Comparison of ENCODE assay signal across 7 mouse cellular contexts in the genomic region with DNA sequence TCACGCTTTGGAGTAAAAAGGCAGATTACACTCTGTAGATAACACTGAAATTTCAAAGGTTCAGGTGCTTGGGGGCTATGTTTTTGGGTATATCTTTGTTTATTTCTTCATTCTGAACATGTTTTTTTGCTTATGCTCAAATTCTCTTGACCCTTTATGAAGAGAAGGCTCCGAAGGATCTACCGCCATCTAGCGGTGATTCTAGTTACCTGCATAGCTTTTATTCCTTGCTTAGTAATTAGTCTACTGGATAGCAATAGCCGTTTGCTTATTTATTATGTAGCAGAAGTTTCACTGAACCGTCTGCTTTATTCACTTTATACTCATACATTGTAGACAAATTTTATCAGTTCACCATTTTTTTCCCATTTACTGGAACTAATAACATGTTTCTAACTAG.
DNase-seq lines count a peak whose midpoint lies in the region; ATAC-seq and TF ChIP-seq lines count a peak whose summit lies in the region.

No protein-coding gene starts in this region.

- no peak overlapping the region for H3K4me2 ChIP-seq in embryonic facial prominence, embryonic 11.5 days (ENCODE audit: low read depth, low read length)
- no peak overlapping the region for H3K4me2 ChIP-seq in hindbrain, postnatal 0 days (ENCODE audit: low read depth, low read length)
- H3K4me2 ChIP-seq in neural tube, embryonic 14.5 days (ENCODE audit: low read depth, low read length): no peak overlapping the region

- no peaks in the 10 kb centered on the region for H3K36me3 ChIP-seq in embryonic facial prominence, embryonic 11.5 days (replicated peaks; ENCODE audit: control insufficient read depth, insufficient read depth, low read depth, low read length)
- no peaks in the 10 kb centered on the region for H3K36me3 ChIP-seq in hindbrain, postnatal 0 days (ENCODE audit: insufficient read depth, low read length)
- no peaks in the 10 kb centered on the region for H3K36me3 ChIP-seq in limb, embryonic 10.5 days
- H3K36me3 ChIP-seq in neural tube, embryonic 14.5 days (ENCODE audit: control insufficient read depth, insufficient read depth, low read length): no peaks in the 10 kb centered on the region

- H3K9me3 ChIP-seq in embryonic facial prominence, embryonic 11.5 days (replicated peaks; ENCODE audit: control insufficient read depth, low read length): no peaks in the 10 kb centered on the region
- H3K9me3 ChIP-seq in hindbrain, postnatal 0 days (ENCODE audit: low read length): no peaks in the 10 kb centered on the region
- H3K9me3 ChIP-seq in limb, embryonic 10.5 days (replicated peaks): no peaks in the 10 kb centered on the region
- no peaks in the 10 kb centered on the region for H3K9me3 ChIP-seq in neural tube, embryonic 14.5 days (ENCODE audit: control insufficient read depth, low read length)

- H3K9ac ChIP-seq in embryonic facial prominence, embryonic 11.5 days (replicated peaks; ENCODE audit: low read length): no peak overlapping the region
- no peak overlapping the region for H3K9ac ChIP-seq in hindbrain, postnatal 0 days (replicated peaks; ENCODE audit: low read length)
- no peak overlapping the region for H3K9ac ChIP-seq in neural tube, embryonic 14.5 days (replicated peaks; ENCODE audit: low read depth, low read length)

- ATAC-seq in embryonic facial prominence, embryonic 11.5 days (replicated peaks; ENCODE audit: insufficient number of reproducible peaks, low FRiP score, low TSS enrichment, low read depth): no peak
- ATAC-seq in hindbrain, postnatal 0 days: peak; percentile 61
- peak; percentile 79 for ATAC-seq in neural tube, embryonic 14.5 days (ENCODE audit: low read depth)

- H3K4me1 ChIP-seq in embryonic facial prominence, embryonic 11.5 days (ENCODE audit: control insufficient read depth, insufficient read depth, low read length): no peaks in the 10 kb centered on the region
- no peaks in the 10 kb centered on the region for H3K4me1 ChIP-seq in hindbrain, postnatal 0 days (ENCODE audit: insufficient read depth, low read length)
- H3K4me1 ChIP-seq in limb, embryonic 10.5 days: no peaks in the 10 kb centered on the region
- no peaks in the 10 kb centered on the region for H3K4me1 ChIP-seq in neural tube, embryonic 14.5 days (ENCODE audit: control insufficient read depth, insufficient read depth, low read length)

- no peak overlapping the region for H3K4me3 ChIP-seq in embryonic facial prominence, embryonic 11.5 days (ENCODE audit: low read depth, low read length)
- no peak overlapping the region for H3K4me3 ChIP-seq in hindbrain, postnatal 0 days (ENCODE audit: low read length)
- H3K4me3 ChIP-seq in limb, embryonic 10.5 days: no peak overlapping the region
- no peak overlapping the region for H3K4me3 ChIP-seq in neural tube, embryonic 14.5 days (ENCODE audit: low read depth, low read length)

- 22% methylated on average over 6 of the region's 6 CpGs for WGBS in embryonic facial prominence, embryonic 11.5 days
- WGBS in hindbrain, postnatal 0 days: 18% methylated on average over 6 of the region's 6 CpGs
- WGBS in limb, embryonic 10.5 days: 21% methylated on average over 6 of the region's 6 CpGs
- 16% methylated on average over 6 of the region's 6 CpGs for WGBS in neural tube, embryonic 14.5 days

- DNase-seq in right cerebral cortex, adult 18-20 months: peak; percentile 55
- DNase-seq in right cerebral cortex, postnatal 4 days: no peak
- peak; percentile 9 for DNase-seq in WW6 (ENCODE audit: low read depth, low spot score)
- DNase-seq in embryonic facial prominence, embryonic 11.5 days (ENCODE audit: low spot score): peak; percentile 88
- DNase-seq in hindbrain, postnatal 0 days (ENCODE audit: low spot score): peak; percentile 92
- DNase-seq in limb, embryonic 10.5 days (ENCODE audit: low spot score): peak; percentile 56

- peak; percentile 87 for TF ChIP-seq CTCF in hindbrain, postnatal 0 days (IDR thresholded peaks at IDR 0.05; ENCODE audit: low read depth)

- no peak overlapping the region for H3K27ac ChIP-seq in embryonic facial prominence, embryonic 11.5 days (replicated peaks; ENCODE audit: low read depth, low read length)
- no peak overlapping the region for H3K27ac ChIP-seq in hindbrain, postnatal 0 days
- no peak overlapping the region for H3K27ac ChIP-seq in limb, embryonic 10.5 days
- no peak overlapping the region for H3K27ac ChIP-seq in neural tube, embryonic 14.5 days (ENCODE audit: low read depth, low read length)

- H3K27me3 ChIP-seq in embryonic facial prominence, embryonic 11.5 days (ENCODE audit: control insufficient read depth, insufficient read depth, low read length): no peaks in the 10 kb centered on the region
- H3K27me3 ChIP-seq in hindbrain, postnatal 0 days (ENCODE audit: insufficient read depth, low read length): no peaks in the 10 kb centered on the region
- H3K27me3 ChIP-seq in limb, embryonic 10.5 days (ENCODE audit: low read depth, poor library complexity, severe bottlenecking): no peaks in the 10 kb centered on the region
- no peaks in the 10 kb centered on the region for H3K27me3 ChIP-seq in neural tube, embryonic 14.5 days (ENCODE audit: control insufficient read depth, insufficient read depth, low read length)
